Mouse (Mus musculus) stomach, adult 2 months (tissue): ENCODE results near the gene Gad2. TPM values are rescaled to one million over a fixed set of nuclear protein-coding genes. Genes with fewer than 3 reads are reported as not detected.

Experiments used
- polyA plus RNA-seq: library from polyadenylated mRNA; depleted of rRNA; stranded (reverse); fragments of >200 nt; gene quantifications from 2 replicates; pipeline ENCODE4 v1.2.3, GENCODE M21; 2012; rRNA removed

Gene Gad2
- polyA plus RNA-seq = not detected in 2 replicates

DNA sequence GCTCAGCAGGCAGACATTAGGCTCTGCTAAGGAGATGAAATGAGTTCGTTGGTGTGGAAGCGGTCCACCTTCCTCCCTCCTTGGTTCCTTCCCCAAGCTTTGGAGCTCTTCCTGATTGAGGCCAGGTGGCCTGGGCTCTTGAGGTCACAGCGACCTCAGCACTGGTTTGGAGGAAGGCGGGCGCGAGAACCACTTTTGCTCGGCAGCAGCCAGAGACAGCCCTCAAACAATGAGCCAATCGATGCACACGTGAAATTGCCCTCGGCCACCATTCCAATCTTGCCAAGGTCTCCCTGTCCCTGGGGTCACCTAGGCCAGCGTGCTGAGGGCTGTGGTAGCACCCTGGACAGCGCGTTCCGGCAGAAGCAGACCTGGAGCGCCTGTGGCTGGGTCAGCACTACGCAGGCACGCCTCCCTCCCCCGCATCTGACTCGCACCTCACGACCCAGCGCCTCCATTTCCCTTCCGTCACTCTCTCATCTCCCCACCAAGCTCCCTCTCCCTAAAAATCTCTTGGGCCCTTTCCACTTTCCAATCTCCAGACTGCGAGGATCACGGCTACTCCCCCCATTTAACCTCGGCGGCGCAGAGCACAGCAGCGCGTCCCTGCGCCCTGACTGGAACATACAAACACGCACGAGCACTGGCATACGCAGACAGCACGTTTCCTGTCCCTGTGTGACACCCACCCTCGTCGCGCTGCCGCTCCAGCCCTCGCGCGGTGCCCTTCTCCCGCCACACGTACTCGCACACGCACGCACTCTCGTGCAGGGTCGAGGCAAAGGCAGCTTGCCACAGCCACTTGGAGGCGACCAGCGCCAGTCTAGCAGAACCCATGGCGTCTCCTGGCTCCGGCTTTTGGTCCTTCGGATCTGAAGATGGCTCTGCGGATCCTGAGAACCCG lies at the start of gene Gad2:
TSS of gene Gad2 (plus strand) at position 378 of the 904 bp plus-strand sequence.

Other genes with a start within 250 kb of the Gad2 start
- 0.35 and 0.69 TPM in 2 replicates for gene Apbb1ip, start 151.9 kb downstream of the Gad2 start, polyA plus RNA-seq